Mouse (Mus musculus) left cerebral cortex, adult 8-10 months (tissue): Measurements from ENCODE around the gene Gm21118. TPM values are rescaled to one million over a fixed set of nuclear protein-coding genes. Genes with fewer than 3 reads are reported as not detected.
"Not testable (repeated sequence)": the region's sequence is repeated elsewhere in the genome, so short reads cannot be mapped to it uniquely, and the experiment has no call there.

Experiments used
- DNase-seq, 2 experiments: peaks; one replicate each; pipeline ENCODE4 v3.0.0; 2022; ENCODE audit warnings: low spot score in 2 of 2
- total RNA-seq, 4 experiments: library from RNA; stranded (reverse); gene quantifications; 2 replicates each; pipeline ENCODE4 v1.2.4; 2022

Gene Gm21118
- not detected for total RNA-seq

DNA sequence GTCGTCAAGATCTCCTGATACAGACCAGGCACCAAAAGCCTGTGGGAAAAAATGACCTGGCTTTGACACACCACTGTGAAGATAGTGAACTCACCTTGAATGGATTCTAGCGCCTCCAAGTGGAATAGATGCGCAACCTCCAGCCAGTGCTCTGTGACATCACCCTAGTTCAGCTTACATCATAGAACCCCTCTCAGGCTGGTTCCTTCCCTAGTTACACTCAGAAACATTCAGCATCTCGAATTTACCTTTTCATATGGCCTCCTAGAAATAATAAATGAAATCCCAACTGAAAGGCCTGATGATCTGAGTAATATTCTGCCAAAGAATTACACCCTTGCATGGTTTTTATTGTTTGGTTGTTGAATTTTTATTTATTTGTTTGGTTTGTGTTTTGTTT lies at the start of gene Gm21118:
TSS of gene Gm21118 (minus strand) at position 101 of the 400 bp plus-strand sequence.
- DNase-seq: not testable (repeated sequence)

- DNase-seq: not testable (repeated sequence)
Measured at GRCm38 (mm10) chrY:70303187-70303586, 29.7 kb upstream of the Gm21118 start, which contains the start of the genes Gm29423 and Gm29644. Gene Gm29423 (minus strand): TSS chrY:70303287. Gene Gm29644 (minus strand): TSS chrY:70303343.

Other genes with a start within 250 kb of the Gm21118 start
- not detected for gene Gm29423, start 29.6 kb upstream of the Gm21118 start, total RNA-seq
- not detected for gene Gm29644, start 29.7 kb upstream of the Gm21118 start, total RNA-seq
- gene Gm20888, start 168.2 kb upstream of the Gm21118 start, total RNA-seq: not detected